Mouse (Mus musculus): ENCODE data around the gene Fem1b.
"Not testable (repeated sequence)": the region's sequence is repeated elsewhere in the genome, so short reads cannot be mapped to it uniquely, and the experiment has no call there.

Fem1b gene

DNA sequence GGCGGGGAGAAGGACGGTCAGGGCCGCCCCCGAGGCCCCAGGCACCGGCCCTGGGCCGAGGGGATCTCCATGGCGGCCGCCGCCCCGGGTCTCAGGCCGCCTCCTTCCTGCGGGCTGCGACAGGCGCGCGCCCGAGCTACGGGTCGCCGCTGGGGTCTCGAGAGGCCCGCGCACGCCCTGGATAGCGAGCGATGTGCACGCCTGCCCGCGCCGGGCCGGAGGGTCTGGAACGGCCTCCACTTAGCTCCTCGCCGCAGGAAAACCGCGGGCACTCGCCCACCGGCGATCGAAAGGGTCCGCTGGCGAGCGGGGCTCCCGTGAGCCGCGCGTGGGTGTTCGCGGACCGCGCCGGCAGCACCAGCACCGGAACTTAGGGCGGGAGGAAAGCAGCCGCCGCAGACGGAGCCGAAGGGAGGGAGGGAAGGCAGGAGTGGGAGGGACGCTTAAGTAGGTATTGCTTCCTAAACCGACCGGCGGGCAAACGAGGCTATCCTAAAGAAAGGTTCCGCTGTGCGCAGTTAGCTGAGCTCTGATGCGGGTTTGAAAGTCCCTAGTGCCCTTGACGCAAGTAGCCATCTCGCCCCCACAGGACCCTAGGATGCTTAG lies at the start of gene Fem1b:
Gene Fem1b (minus strand): TSS at position 419 of the 606 bp plus-strand sequence.
- DNase-seq (ENCODE audit: low read depth, low spot score): peak; percentile 90

DNA sequence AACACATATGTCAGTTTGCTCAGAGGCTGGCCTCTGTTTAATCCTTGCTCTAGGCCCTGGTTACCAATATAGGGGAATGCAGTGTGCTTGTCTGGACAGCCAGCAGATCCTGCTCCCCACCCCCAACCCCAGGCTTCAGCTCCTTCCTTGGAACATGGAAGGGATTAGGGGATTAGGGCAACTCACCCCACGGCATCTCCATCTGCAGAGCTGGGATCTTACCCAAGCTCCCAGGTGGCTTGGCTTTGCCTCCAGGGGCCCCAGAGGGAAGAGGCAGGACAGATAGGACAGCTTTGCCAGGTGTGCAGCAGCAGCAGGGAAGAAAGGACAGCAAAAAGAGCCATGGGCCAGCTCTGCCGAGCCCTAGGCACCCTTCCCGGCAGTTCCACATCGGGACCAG lies 49.1 kb upstream of the Fem1b start:
- no peak for DNase-seq (ENCODE audit: low read depth, low spot score)

DNA sequence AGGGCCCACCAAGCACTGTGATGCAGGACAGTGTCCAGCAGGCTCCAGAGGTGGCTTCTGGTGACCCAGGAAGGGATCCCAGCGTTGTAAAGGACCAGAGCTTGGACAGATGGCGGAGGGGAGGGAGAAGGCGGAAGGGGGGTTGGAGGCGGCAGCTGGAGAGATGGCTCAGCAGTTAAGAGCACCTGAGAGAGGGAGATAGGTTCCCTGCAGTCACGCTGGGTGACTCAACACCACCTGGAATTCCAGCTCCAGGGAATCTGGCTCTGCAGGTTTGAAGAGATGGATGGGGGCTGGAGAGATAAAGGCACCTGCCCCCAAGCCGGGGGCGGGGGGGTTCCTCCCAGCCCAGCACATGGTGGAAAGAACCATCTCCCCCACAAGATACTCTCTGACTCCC lies 48.4 kb upstream of the Fem1b start:
- DNase-seq (ENCODE audit: low read depth, low spot score): not testable (repeated sequence)

DNA sequence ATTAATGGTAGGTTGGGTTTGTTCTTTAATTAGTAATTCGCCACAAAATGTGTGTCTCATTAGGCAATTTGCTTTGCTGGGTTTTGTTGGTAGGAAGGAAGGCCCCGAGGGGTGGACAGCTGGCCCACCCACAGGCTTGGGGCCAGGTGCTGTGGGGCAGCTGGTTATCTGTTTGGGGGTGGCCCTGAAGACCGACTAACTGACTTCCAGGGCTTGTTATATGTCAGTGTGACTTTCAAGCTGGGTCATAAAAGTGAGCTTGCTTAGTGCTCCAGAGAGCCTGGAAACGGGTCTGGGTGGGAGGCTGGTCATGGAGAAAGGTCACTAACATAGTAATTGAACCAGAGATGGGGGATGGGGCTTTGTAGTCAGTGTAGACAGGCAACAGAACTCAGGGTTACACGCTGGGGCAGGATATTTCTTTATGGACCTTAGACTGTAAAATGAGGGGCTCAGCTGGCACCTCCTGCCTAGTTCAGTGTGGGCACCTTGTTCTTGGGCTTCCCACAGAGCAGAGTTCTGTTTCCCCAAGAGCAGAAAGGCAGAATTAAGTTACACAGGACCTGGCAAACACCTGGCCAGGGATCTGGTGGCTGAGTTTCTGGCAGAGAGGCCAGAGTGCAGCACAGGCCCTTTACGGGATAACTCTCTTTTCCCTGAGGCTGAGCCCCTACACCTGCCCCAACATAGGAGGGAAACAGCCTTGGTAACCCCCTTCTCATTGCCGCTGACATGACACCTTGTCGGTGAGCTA lies 46.7 kb upstream of the Fem1b start:
- DNase-seq (ENCODE audit: low read depth, low spot score): no peak

DNA sequence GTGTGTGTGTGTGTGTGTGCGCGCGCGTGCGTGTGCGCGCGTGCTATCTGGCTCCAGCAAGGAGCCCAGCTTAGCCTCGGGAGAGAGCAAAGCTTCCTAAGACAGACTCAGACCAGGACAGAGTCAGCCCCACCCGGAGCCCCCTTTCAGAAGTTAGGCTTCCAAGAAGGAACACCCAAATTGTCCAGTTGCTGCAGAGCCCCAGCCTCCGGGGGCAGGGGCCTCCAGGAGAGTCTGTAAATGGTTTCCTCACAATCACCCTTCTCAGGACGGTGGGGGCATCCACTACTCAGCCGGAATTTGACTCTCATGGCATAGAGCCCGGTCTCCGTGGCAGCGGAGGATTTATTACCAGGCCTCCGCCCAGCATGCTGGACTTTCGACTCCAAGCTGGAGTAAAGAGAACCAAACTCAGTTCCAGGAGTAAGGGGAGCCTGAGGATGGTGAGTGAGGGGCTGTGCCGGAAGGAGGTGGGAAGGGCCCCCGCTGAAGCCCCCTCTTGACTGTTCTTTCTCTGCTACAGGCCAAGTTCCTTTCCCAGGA lies 46.1 kb upstream of the Fem1b start, which contains the start of gene Calml4:
Gene Calml4 (plus strand): TSS at position 362 of the 543 bp plus-strand sequence.
- no peak for DNase-seq (ENCODE audit: low read depth, low spot score)

DNA sequence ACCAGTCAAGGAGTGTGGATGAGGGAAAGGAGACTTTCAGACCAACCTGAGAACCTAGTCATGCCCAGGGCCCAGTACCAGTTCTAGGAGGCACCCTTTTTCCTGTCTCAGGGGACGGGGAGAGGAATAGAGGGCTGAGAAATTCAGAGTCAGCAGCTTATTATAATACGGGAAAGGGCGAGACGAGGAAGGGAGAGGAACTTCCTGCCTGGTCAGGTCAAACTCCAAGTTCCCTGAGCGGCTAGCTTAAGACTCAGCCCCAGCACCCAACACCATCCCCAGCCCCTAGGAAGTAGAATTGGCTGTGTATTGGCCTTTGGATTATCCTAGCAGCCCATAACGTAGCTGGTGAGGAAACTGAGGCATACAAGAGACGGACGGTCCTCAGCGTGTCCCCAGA lies 45.5 kb upstream of the Fem1b start:
- DNase-seq (ENCODE audit: low read depth, low spot score): no peak

DNA sequence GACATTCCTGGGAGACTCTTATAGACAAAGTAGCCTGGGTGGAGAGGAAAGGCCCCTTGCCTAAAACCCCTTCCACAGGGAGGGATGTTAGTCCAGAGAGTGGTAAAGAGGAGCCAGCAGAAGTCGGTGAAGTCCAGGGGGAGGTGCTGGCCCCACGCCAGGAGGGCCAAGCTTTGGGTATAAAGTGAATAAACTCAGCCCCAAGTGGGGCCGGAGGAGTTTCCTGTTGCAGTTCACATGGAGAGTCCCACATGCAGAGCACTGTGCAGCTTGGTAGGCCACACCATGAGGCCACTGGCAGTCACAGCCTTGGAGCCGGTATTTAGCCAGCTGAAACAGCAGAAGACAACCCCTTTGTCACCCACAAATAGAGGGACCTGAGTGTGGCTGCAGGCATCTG lies 42.7 kb upstream of the Fem1b start:
- no peak for DNase-seq (ENCODE audit: low read depth, low spot score)

DNA sequence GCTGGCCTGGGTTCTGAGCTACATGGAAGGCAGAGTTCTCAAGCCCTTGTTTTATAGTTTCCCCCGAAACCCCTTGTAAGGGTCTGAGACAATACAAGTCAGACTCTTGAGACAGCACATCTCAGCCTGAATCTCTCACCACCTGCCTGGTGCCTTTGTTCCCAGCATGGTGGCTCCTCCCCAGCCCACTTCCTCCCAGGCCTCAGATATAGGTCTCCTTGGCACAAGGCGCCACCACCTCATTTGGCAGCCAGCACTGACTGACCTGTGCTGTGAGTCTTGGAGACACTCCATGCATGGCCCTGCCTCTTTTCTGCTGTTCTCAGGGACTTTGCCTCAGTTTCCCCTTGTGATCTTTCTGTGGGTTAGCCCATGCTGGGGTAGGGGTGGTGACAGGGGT lies 39.8 kb upstream of the Fem1b start:
- no peak for DNase-seq (ENCODE audit: low read depth, low spot score)

DNA sequence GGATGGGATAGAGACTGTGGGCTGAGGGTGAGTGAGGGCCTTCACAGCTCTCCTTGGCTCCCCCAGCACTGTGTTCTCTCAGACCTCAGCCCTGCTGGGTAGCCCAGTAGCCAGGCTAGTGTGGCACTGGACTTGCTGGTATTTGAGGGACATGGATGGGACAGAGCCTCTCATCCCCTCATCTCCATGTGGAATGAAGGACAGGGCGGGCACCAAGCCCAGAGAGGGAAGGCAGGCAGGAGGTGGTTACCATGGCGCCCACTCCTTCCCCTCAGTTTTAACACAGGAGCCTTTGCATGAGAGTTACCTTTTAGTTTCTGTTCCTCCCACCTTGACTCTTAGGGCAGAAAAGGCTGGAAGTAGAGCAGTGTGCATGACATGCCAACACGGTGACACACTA lies 36.9 kb upstream of the Fem1b start:
- DNase-seq (ENCODE audit: low read depth, low spot score): peak; percentile 30

DNA sequence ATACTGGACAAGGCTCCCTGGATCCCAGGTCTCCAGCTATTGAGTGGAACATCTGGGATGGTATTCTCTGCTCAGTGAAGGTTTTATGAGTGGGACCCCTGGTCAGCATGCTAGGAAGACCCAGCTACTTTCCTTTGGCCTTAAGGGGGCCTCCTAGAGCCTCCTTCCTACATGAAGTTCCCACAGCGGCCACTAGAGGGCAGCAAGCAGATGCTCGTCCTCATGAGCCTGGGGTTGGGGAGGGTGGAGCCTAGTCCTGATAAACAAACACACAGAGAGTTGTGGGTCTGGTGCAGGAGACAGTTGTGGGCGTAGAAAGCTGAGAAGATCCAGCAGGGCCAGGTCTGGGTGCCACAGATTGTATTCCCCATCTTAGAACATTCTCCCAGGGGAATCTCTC lies 36.0 kb upstream of the Fem1b start:
- DNase-seq (ENCODE audit: low read depth, low spot score): peak; percentile 87

DNA sequence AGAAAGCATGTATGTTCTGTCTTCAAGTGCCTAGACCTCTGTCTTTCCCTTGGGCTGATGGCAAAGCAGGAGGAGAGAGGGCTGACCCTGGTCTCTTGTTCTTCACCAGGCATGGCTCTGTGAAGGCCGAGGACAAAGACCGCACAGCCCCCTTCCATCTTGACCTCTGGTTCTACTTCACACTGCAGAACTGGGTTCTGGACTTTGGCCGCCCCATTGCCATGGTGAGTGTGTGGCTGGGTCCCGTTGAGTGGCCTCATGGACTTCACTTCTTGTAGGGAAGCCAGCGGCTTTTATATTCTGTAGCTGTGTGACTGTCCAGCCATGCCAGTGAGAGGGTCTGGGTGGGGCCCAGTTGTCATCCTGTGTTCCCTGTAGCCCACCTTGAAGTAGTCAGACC lies 32.7 kb upstream of the Fem1b start:
- no peak for DNase-seq (ENCODE audit: low read depth, low spot score)

DNA sequence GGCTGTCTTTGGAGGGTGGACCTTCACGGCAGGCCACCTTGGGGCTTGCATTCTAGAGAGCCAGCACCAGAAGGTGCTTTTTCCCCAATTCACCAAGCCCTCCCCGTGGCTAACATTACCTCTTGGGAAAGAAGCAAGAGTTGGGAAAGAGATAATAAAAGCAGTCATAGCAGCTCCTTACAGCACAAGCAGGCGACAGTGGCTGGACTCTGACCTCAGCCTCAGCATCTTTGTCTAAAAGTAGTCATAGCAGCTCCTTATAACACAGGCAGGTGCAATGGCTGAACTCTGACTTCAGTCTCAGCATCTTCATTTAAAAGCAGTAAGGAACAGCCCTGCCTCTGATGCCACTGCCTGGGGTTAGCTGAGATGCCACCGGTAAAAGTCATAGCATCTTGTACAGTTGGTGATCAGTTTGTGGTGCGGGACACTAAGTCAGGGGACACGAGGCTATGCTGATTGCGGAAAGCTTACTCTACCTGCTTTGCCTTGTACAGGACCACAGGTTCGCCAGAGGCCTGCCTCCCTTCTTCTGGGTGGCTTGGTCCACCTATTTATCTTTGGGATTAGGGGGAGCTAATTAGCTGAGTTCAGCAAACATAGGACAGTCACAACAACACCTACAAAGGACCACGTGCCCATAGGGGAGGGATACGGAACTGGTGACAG lies 31.8 kb upstream of the Fem1b start:
- DNase-seq (ENCODE audit: low read depth, low spot score): no peak

DNA sequence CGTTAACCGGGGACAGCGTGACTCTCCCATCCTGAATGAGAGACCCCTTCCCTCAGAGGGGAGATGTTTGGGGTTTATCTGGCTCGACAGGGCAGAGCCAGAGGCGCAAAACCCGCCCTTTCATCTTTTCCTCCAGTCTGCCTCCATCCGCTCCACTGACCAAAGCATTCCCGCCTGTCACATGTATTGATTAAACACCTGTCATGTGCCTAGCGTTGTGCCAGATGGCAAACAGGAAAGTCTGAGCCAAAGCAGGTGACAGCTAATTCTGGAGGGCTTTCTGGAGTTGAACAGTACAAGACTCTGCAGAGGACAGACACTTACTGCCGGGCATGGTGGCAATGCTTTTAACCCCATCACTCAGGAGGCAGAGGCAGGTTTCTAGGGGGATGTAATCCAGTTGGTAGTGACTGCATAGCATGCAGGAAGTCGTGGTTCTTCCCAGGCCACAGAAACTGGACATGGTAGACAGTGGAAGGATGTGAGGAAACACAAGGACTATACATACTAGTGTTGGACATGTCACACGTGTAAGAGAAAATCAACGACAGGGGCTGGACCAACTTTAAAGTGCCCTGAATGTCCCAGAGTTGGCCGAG lies 27.5 kb upstream of the Fem1b start:
- DNase-seq (ENCODE audit: low read depth, low spot score): peak; percentile 49

DNA sequence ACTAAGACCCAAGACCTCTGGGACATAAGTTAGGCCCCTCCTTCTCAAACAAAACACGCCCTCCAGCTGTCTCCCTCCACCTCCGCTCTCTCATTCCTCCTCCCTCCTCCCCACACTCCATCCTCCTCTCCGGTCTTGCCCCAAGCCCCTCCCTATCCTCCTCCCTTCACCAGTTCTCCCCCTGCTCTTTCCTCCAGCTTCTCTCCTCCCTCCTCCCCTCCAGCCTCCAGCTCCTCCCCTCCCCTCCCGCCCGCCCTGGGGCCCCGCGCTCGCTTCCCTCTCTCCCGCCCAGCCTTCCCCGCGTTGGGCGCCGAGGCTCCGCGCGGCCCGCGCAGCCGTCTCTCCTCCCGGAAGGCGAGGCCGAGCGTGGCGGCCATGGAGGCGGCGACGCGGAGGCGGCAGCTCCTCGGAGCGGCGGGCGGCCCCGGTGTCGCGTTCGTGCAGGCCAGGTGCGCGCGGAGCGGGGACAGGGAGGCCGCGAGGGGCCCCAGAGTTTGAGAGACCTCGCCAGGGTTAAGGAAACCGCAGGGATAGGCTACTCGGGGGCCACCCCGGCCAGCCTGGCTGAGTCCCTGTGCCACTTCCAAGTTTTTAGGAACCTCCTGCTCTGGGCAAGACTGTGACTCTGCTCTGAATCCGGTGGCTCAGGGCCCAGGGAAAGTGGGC lies 26.9 kb upstream of the Fem1b start, which contains the start of gene Cln6:
Gene Cln6 (plus strand): TSS at position 280 of the 666 bp plus-strand sequence.
- peak; percentile 89 for DNase-seq (ENCODE audit: low read depth, low spot score)

DNA sequence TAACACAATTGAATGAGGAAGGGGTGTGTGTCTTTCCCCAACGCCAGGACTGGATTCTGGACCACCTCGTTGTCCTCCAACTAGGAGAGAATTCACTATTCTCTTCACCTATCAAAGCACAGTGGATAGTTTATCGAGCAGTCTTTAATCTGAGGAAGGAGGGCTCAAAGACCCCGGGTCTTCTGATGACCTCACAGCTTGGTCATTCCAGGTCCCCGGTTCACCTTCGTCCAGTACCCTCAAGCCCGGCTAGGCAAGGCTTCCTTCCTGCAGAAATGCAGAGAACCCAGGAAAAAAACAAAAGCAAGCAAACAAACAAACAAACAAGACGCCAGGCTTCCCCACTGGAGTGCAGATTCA lies 26.4 kb upstream of the Fem1b start:
- no peak for DNase-seq (ENCODE audit: low read depth, low spot score)

DNA sequence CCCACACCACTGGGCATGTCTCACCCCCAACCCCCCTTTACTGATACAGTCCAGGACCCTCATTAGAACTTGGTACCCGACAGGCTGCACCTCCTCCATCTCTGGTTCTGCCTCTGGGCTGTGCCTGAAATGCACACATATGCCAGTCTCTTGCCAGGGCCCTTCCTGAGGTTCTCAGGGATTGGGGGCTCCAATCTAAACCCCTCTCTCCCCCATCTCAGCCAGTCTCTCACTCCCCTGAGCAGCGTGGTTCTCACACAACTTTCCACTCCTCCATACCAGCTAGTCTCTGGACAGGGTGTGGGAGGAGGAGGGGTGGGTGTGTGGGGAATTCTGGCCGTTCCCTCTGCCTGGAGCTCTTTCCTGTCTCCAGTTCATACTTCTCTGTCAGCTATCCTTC lies 25.9 kb upstream of the Fem1b start:
- no peak for DNase-seq (ENCODE audit: low read depth, low spot score)

DNA sequence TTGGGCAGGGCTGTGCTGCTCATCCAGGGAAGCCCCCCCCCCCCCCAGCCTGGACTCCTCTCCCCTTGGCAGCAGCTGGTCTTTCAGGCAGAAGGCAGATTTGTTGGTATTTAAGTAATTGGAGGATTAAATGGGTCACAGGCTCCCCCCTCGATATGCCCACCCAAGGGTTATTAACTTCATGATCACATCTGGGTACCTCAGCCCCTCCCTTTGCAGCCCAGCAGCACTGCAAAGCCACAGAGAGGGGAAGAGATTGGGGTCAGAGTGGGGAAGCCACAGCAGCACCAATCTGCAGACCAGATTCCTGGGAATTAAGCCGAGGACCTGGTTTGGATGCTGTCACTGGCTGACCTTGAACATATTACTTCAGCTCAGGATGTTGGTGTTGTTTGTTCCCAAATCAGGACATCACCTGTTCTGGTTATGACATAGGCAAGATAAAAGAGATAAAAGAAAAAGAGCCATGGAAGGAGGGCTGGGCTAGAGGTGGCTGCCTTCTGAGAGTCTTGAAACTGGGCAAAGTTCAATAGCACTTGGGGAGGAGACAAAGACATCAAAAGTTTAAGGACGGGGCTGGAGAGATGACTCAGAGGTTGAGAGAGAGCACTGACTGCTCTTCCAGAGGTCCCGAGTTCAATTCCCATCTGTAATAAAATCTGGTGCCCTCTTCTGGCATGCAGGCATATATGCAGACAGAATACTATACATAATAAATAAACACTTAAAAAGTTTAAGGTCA lies 24.1 kb upstream of the Fem1b start:
- no peak for DNase-seq (ENCODE audit: low read depth, low spot score)

DNA sequence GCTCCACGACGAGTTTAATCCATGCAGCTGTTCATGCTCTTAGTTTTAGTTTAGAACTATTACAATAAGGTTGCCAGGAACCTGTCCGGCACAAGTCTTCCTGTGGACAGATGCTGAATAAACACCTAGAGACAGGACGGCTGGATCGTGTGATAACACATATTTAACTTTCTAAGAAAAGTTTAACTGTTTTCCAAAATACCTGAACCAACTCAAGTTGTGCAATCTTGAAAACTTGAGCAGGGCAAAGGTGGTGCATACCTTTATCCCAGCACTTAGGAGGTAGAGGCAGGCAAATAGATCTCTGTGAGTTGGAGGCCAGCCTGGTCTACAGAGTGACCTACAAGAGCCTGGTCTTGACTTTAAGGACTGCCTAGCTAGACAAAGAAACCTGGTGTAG lies 23.2 kb upstream of the Fem1b start:
- no peak for DNase-seq (ENCODE audit: low read depth, low spot score)

DNA sequence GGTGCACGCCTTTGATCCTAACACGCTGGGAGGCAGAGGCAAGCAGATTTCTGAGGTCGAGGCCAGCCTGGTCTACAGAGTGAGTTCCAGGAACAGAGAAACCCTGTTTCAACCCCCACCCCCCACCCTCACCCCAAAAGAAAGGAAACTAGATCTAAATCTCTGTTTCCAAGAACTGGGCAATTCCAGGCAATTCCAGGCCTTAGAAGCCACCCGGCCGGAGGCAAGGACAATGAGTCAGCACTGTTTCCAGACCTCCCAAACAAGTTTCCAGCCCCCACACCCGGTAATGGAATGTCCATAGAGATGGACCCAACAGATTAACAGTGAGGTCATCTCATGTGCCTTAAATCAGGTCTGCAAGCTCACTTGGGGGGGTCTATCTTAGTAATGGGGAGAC lies 18.1 kb upstream of the Fem1b start:
- DNase-seq (ENCODE audit: low read depth, low spot score): no peak

DNA sequence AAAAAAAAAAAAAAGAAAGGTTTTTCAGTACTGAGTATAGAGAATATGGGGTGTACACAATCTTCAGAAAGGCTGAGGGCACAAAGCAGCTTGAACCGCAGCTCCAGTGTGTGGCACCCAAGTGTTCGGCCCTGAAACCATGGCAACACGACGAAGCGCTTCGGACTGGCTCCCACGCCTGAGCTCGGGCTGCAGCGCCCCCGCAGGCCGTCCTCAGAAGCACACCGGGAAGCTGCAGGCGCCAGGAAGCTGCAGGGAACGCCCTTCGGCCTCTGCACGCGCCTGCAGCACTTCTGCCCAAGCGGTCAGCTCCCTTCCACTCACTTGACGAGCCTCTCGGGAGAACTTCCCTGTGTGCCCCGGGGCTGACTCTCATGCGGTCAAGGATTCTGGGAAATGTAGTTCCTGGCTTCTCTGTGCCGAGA lies 16.9 kb upstream of the Fem1b start:
- DNase-seq (ENCODE audit: low read depth, low spot score): peak; percentile 97
